In the genomic region with DNA sequence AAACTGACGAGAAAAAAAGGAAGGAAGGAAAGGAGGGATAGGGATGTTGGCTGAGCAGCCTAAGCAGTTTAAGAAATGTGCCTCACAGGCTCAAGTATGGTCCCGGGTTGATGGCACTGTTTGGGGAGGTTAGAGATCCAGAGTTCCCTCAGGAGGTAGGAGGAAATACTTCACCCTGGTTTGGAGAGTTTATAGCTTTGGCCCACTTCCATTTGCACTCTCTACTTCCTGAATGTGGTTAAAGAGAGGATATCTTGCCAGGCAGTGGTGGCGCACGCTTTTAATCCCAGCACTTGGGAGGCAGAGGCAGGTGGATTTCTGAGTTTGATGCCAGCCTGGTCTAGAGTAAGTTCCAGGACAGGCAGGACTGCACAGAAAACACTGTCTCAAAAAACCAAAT, we compare ENCODE assay signal across 29 mouse cellular contexts. TPM values are rescaled to one million over a fixed set of nuclear protein-coding genes. Genes with fewer than 3 reads are reported as not detected.
DNase-seq lines count a peak whose midpoint lies in the region; ATAC-seq and TF ChIP-seq lines count a peak whose summit lies in the region.
"Had no signal": no experiment of that assay in that cellular context is flagged by ENCODE, and none has a peak within 500 bp of the region (broad histone marks: within the 10 kb centered on the region; RNA-seq: fewer than 3 reads in every experiment).

No protein-coding gene starts in this region.

- no peaks in the 10 kb centered on the region for H3K36me3 ChIP-seq in liver, embryonic 12.5 days
- no peaks in the 10 kb centered on the region for H3K36me3 ChIP-seq in liver, embryonic 11.5 days (ENCODE audit: control insufficient read depth, insufficient read depth, low read length)
- H3K36me3 ChIP-seq in ES-Bruce4 (ENCODE audit: control insufficient read depth, insufficient read depth, low read length, poor library complexity, severe bottlenecking) = no peaks in the 10 kb centered on the region
- no peaks in the 10 kb centered on the region for H3K36me3 ChIP-seq in intestine, embryonic 15.5 days
- H3K36me3 ChIP-seq: forebrain, embryonic 12.5 days; limb, embryonic 12.5 days; lung, embryonic 15.5 days; midbrain, embryonic 12.5 days; neural tube, embryonic 12.5 days; stomach, embryonic 15.5 days had no signal

- no peak overlapping the region for H3K4me2 ChIP-seq in liver, embryonic 12.5 days
- no peak overlapping the region for H3K4me2 ChIP-seq in liver, embryonic 11.5 days
- H3K4me2 ChIP-seq in intestine, embryonic 15.5 days (replicated peaks) = no peak overlapping the region
- H3K4me2 ChIP-seq: forebrain, embryonic 12.5 days; heart, embryonic 11.5 days; hindbrain, embryonic 14.5 days; limb, embryonic 12.5 days; lung, embryonic 15.5 days; midbrain, embryonic 12.5 days; neural tube, embryonic 12.5 days; stomach, embryonic 15.5 days had no signal

- H3K27me3 ChIP-seq in liver, embryonic 12.5 days (replicated peaks) = no peaks in the 10 kb centered on the region
- no peaks in the 10 kb centered on the region for H3K27me3 ChIP-seq in liver, embryonic 11.5 days (replicated peaks; ENCODE audit: control insufficient read depth, insufficient read depth, low read length)
- no peaks in the 10 kb centered on the region for H3K27me3 ChIP-seq in ES-Bruce4 (ENCODE audit: control insufficient read depth, insufficient read depth, low read length, poor library complexity, severe bottlenecking)
- H3K27me3 ChIP-seq in intestine, embryonic 15.5 days (replicated peaks) = no peaks in the 10 kb centered on the region
- H3K27me3 ChIP-seq: CH12.LX; forebrain, embryonic 12.5 days; lung, embryonic 15.5 days; midbrain, embryonic 12.5 days; neural tube, embryonic 12.5 days; stomach, embryonic 15.5 days had no signal

- 66% methylated on average over 4 of the region's 4 CpGs for WGBS in liver, embryonic 12.5 days (ENCODE audit: insufficient replicate concordance)
- 78% methylated on average over 4 of the region's 4 CpGs for WGBS in liver, embryonic 11.5 days
- 77% methylated on average over 4 of the region's 4 CpGs for WGBS in intestine, embryonic 15.5 days

- H3K27ac ChIP-seq in liver, embryonic 12.5 days = peak overlapping the region; percentile 64
- H3K27ac ChIP-seq in liver, embryonic 11.5 days (ENCODE audit: low read depth, low read length) = no peak overlapping the region
- peak overlapping the region; percentile 83 for H3K27ac ChIP-seq in ES-Bruce4 (ENCODE audit: insufficient read depth, low read length)
- peak overlapping the region; percentile 75 for H3K27ac ChIP-seq in intestine, embryonic 15.5 days
- H3K27ac ChIP-seq: hindbrain, embryonic 14.5 days; limb, embryonic 12.5 days; liver, embryonic 14.5 days; neural tube, embryonic 12.5 days had no signal

- H3K9ac ChIP-seq in liver, embryonic 12.5 days = no peak overlapping the region
- H3K9ac ChIP-seq in liver, embryonic 11.5 days (ENCODE audit: low read depth, low read length) = no peak overlapping the region
- H3K9ac ChIP-seq in ES-Bruce4 (ENCODE audit: low read depth, poor library complexity, severe bottlenecking) = no peak overlapping the region
- H3K9ac ChIP-seq in intestine, embryonic 15.5 days = no peak overlapping the region
- H3K9ac ChIP-seq: forebrain, embryonic 12.5 days; hindbrain, embryonic 14.5 days; limb, embryonic 12.5 days; liver, embryonic 14.5 days; lung, embryonic 15.5 days; midbrain, embryonic 12.5 days; neural tube, embryonic 12.5 days; stomach, embryonic 15.5 days had no signal

- TF ChIP-seq EP300 in ES-Bruce4 (IDR thresholded peaks at IDR 0.05; ENCODE audit: insufficient read depth, low read depth, low read length) = no peak

- no peak for ATAC-seq in liver, embryonic 12.5 days
- ATAC-seq in liver, embryonic 11.5 days (replicated peaks; ENCODE audit: low FRiP score) = no peak
- ATAC-seq in intestine, embryonic 15.5 days = no peak

- peaks cover 93% of the 10 kb centered on the region for H3K4me1 ChIP-seq in liver, embryonic 12.5 days
- peaks cover 64% of the 10 kb centered on the region for H3K4me1 ChIP-seq in liver, embryonic 11.5 days (replicated peaks; ENCODE audit: control insufficient read depth, insufficient read depth, low read length)
- H3K4me1 ChIP-seq in ES-Bruce4 (ENCODE audit: control insufficient read depth, insufficient read depth, low read length) = peaks cover 20% of the 10 kb centered on the region
- H3K4me1 ChIP-seq in intestine, embryonic 15.5 days (replicated peaks) = peaks cover 42% of the 10 kb centered on the region

- TF ChIP-seq CTCF in ES-Bruce4 (IDR thresholded peaks at IDR 0.05; ENCODE audit: low read depth, low read length) = no peak

- no peaks in the 10 kb centered on the region for H3K9me3 ChIP-seq in liver, embryonic 12.5 days (replicated peaks)
- no peaks in the 10 kb centered on the region for H3K9me3 ChIP-seq in liver, embryonic 11.5 days (ENCODE audit: control insufficient read depth, low read length)
- H3K9me3 ChIP-seq in ES-Bruce4 (replicated peaks; ENCODE audit: control insufficient read depth, insufficient read depth, low read length, poor library complexity, severe bottlenecking) = no peaks in the 10 kb centered on the region
- H3K9me3 ChIP-seq in intestine, embryonic 15.5 days = no peaks in the 10 kb centered on the region
- H3K9me3 ChIP-seq: forebrain, embryonic 12.5 days; limb, embryonic 12.5 days; lung, embryonic 15.5 days; midbrain, embryonic 12.5 days; neural tube, embryonic 12.5 days; stomach, embryonic 15.5 days had no signal

- no peak overlapping the region for H3K4me3 ChIP-seq in liver, embryonic 12.5 days
- H3K4me3 ChIP-seq in liver, embryonic 11.5 days (ENCODE audit: low read depth, low read length) = no peak overlapping the region
- no peak overlapping the region for H3K4me3 ChIP-seq in ES-Bruce4 (ENCODE audit: low read depth, low read length)
- H3K4me3 ChIP-seq in intestine, embryonic 15.5 days (replicated peaks) = no peak overlapping the region
- H3K4me3 ChIP-seq: erythroblast, embryonic 14.5 days; forebrain, embryonic 12.5 days; limb, embryonic 12.5 days; lung, embryonic 15.5 days; midbrain, embryonic 12.5 days; myocyte; neural tube, embryonic 12.5 days; stomach, embryonic 15.5 days had no signal

- DNase-seq in liver, embryonic 11.5 days (ENCODE audit: low spot score) = no peak
- peak; percentile 35 for DNase-seq in 416B (ENCODE audit: low read depth)
- DNase-seq in B cell, adult 2 months = no peak
- DNase-seq in cerebellum, postnatal 14 days = no peak
- DNase-seq in MN1 (ENCODE audit: low spot score) = no peak
- DNase-seq: adrenal gland, postnatal 25 days; cerebellum, adult 11-12 months; cerebellum, adult 9-11 months; gastrocnemius, postnatal 25 days; heart, adult 18-20 months; kidney, adult 11 months; kidney, postnatal 14 days; right cerebral cortex, postnatal 4 days; thymus, postnatal 4 days had no signal

- no peak for TF ChIP-seq POLR2A in ES-Bruce4 (IDR thresholded peaks at IDR 0.05; ENCODE audit: insufficient read depth, low read length)

RNA-seq across cellular contexts. Expression of gene Ccdc88c, which starts 19.6 kb away (rescaled TPM):
- polyA plus RNA-seq in liver, embryonic 12.5 days (2016; fragmentation: Nextera tagmentation; extraction: Ambion mirVana) = 8.4 and 9.6 TPM in 2 replicates
- polyA plus RNA-seq in liver, embryonic 11.5 days (2014; fragmentation: Nextera tagmentation; extraction: Ambion mirVana) = 11.8 and 13.3 TPM in 2 replicates
- polyA plus RNA-seq in ES-Bruce4 (2011; ENCODE audit: insufficient read depth, insufficient read length, low read depth, missing spikeins) = 69.0 and 73.5 TPM in 2 replicates
- 13.6 and 14.9 TPM in 2 replicates for polyA plus RNA-seq in intestine, embryonic 15.5 days (2015; fragmentation: Nextera tagmentation; extraction: Ambion mirVana)
